Mouse (Mus musculus) bone marrow, adult 2 months (tissue): ENCODE measurements around the gene Cpne5. TPM values are rescaled to one million over a fixed set of nuclear protein-coding genes. Genes with fewer than 3 reads are reported as not detected.
"Not testable (repeated sequence)": the region's sequence is repeated elsewhere in the genome, so short reads cannot be mapped to it uniquely, and the experiment has no call there.

Experiments
- H3K27ac ChIP-seq: fragments of 200-500 bp; 2 replicates; pipeline ENCODE4 v1.5.1; 2012; ENCODE audit warnings: low read depth, mild to moderate bottlenecking, control low read depth, inconsistent platforms, low read length; ENCODE audit not compliant: control insufficient read depth, poor library complexity, insufficient read depth
- H3K4me1 ChIP-seq: fragments of 200-500 bp; 2 replicates; pipeline ENCODE4 v1.6.1; 2011; ENCODE audit warnings: low read length; ENCODE audit not compliant: control insufficient read depth, insufficient read depth
- H3K4me3 ChIP-seq: fragments of 200-500 bp; replicated peaks from 2 replicates; pipeline ENCODE3; 2011; ENCODE audit warnings: mild to moderate bottlenecking, low read depth, low read length, control low read depth; ENCODE audit not compliant: control insufficient read depth
- CTCF ChIP-seq: fragments of 200-500 bp; IDR thresholded peaks from 2 replicates; pipeline ENCODE4 v1.5.1; 2011; ENCODE audit warnings: low read length, control low read depth; ENCODE audit not compliant: control insufficient read depth, insufficient read depth
- POLR2A ChIP-seq: fragments of 200-500 bp; IDR thresholded peaks from 2 replicates; pipeline ENCODE4 v1.6.1; 2011; ENCODE audit warnings: low read depth, mild to moderate bottlenecking, control low read depth, low read length, borderline replicate concordance; ENCODE audit not compliant: control insufficient read depth
- WGBS: fragments of 180-500 bp; shearing (Covaris S2); methylation state at CpG from one replicate; pipeline ENCODE4 v1.1.7; 2018; 5-methylcytosine and 5-hydroxymethylcytosine counted together
- polyA plus RNA-seq: library from polyadenylated mRNA; stranded (reverse); fragments of >200 nt; gene quantifications from 2 replicates; pipeline ENCODE4 v1.2.4, GENCODE M21; 2011; ENCODE audit warnings: low replicate concordance; ENCODE audit not compliant: missing spikeins, insufficient read depth, insufficient read length

The Cpne5 gene
- polyA plus RNA-seq, 1 experiment = 0.50 TPM

GRCm38 (mm10) chr17:29268682-29269348 is 30.8 kb upstream of the Cpne5 start, which contains the start of gene BC004004:
BC004004 (plus strand) TSS chr17:29268788.
- peak; percentile 66 for TF ChIP-seq CTCF
- TF ChIP-seq POLR2A = peak; percentile 68; the same call in 1 of the 2 replicates
- Histone ChIP-seq H3K4me3 (peak within 1 kb of the TSS; percentile 87), H3K4me1 (peaks cover 2% of the 10 kb centered on the region; the same call in 1 of the 2 replicates), H3K27ac (peak within 1 kb of the TSS; percentile 94)
- WGBS = under 1% methylated on average over 63 of the region's 63 CpGs

- H3K4me3 ChIP-seq = no peak overlapping the region
- H3K27ac ChIP-seq = no peak overlapping the region; the same call in 1 of the 2 replicates
- WGBS = 58% methylated on average over 6 of the region's 6 CpGs
- H3K4me1 ChIP-seq = peaks cover 2% of the 10 kb centered on the region; the same call in 1 of the 2 replicates
- no peak for TF ChIP-seq POLR2A
- TF ChIP-seq CTCF = no peak
Measured at GRCm38 (mm10) chr17:29267931-29268681, 30.1 kb upstream of the Cpne5 start.

- H3K4me3 ChIP-seq, H3K27ac ChIP-seq, H3K4me1 ChIP-seq: not testable (repeated sequence)
- WGBS = 80% methylated on average over 2 of the region's 2 CpGs
Measured at GRCm38 (mm10) chr17:29267040-29267439, 29.1 kb upstream of the Cpne5 start.

GRCm38 (mm10) chr17:29264760-29265159 is 26.8 kb upstream of the Cpne5 start:
- no peak overlapping the region for H3K4me3 ChIP-seq
- 33% methylated on average over 5 of the region's 5 CpGs for WGBS

GRCm38 (mm10) chr17:29263840-29264633 is 26.1 kb upstream of the Cpne5 start, which contains the start of gene Ppil1:
Ppil1 (minus strand) TSS chr17:29264186.
- Histone ChIP-seq H3K4me3 (peak within 1 kb of the TSS; percentile 94), H3K4me1 (no peaks in the 10 kb centered on the region; the same call in none of the 2 replicates), H3K27ac (peak within 1 kb of the TSS; percentile 79)
- WGBS = 8% methylated on average over 38 of the region's 38 CpGs
- TF ChIP-seq POLR2A (peak; percentile 72; the same call in 1 of the 2 replicates), CTCF (no peak)

More at GRCm38 (mm10) chr17:29264760-29265159, 26.8 kb upstream of the Cpne5 start:
- Histone ChIP-seq H3K4me1 (no peaks in the 10 kb centered on the region; the same call in 1 of the 2 replicates), H3K27ac (peak overlapping the region; percentile 79)
- TF ChIP-seq POLR2A (no peak), CTCF (no peak)

GRCm38 (mm10) chr17:29263417-29263816 is 25.4 kb upstream of the Cpne5 start:
- under 1% methylated on average over 14 of the region's 14 CpGs for WGBS
- Histone ChIP-seq H3K4me3 (peak overlapping the region; percentile 94), H3K4me1 (no peaks in the 10 kb centered on the region; the same call in none of the 2 replicates), H3K27ac (peak overlapping the region; percentile 79)
- TF ChIP-seq POLR2A = no peak
- TF ChIP-seq CTCF = no peak

GRCm38 (mm10) chr17:29262259-29262649 is 24.3 kb upstream of the Cpne5 start:
- no peak overlapping the region for H3K4me3 ChIP-seq
- no peak overlapping the region for H3K27ac ChIP-seq
- 11% methylated on average over 2 of the region's 2 CpGs for WGBS
- H3K4me1 ChIP-seq = peaks cover 2% of the 10 kb centered on the region
- TF ChIP-seq POLR2A (no peak), CTCF (peak; percentile 6; the same call in 1 of the 2 replicates)
